8 mouse cellular contexts compared by ENCODE assay signal in the genomic region with DNA sequence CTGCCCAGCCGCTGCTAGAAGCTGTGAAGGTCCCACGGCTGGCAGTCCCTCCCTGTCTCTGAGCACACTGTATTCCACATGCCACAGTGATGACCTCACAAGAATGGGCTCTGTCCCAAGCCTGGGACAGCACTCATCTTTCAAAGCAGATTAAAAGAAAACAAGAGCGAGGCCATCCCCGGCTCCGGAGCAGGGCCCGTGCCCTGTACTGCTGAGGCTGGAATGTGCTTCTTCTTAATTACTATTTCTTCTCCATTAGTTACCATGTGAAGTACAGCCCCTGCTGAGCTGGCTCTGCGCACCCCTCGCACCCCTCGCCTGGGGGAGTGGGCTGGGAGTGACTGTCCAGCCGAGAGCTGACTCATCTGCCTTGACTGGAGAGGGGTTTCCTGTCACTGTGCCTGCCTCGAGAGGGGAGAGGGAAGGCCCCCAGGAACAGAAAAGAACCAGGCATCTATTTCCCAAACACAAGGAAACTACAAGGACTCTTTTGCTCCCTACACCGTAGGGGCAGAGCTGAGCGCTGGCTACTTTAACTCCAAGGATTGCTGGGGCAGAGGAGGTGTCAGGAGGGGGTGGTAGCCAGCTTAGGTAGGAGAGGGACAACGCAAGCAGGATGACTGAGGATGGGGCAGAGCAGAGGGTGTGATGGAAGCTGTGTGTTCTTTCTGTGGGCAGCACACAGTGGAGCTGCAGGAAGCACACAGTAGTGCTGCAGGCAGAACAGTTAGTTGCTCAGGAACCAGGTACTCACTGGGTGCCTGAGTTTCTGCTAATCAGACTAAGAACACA.
DNase-seq lines count a peak whose midpoint lies in the region; TF ChIP-seq lines count a peak whose summit lies in the region.

No protein-coding gene starts in this region.

- H3K27me3 ChIP-seq in C2C12 (ENCODE audit: control insufficient read depth, insufficient read depth, insufficient read length) = no peaks in the 10 kb centered on the region

- H3ac ChIP-seq in C2C12 (ENCODE audit: control insufficient read depth, insufficient read length, low read depth) = peak overlapping the region; percentile 2

- peak; percentile 42 for DNase-seq in brain, adult 2 months (ENCODE audit: low read depth, low spot score)
- DNase-seq in heart, adult 8-10 months (ENCODE audit: low spot score) = peak; percentile 36
- DNase-seq in kidney, adult 18-20 months = peak; percentile 58
- peak; percentile 59 for DNase-seq in lung, postnatal 25 days (ENCODE audit: low spot score)
- DNase-seq in B cell, adult 2 months = no peak
- no peak for DNase-seq in spleen, adult 18-20 months
- no peak for DNase-seq in layer of hippocampus, postnatal 25 days (ENCODE audit: extremely low spot score in 1 of 2, low spot score in 1 of 2)

- no peaks in the 10 kb centered on the region for H3K79me2 ChIP-seq in C2C12 (ENCODE audit: control insufficient read depth, insufficient read depth)

- TF ChIP-seq CTCF in C2C12 (IDR thresholded peaks at IDR 0.05; ENCODE audit: control insufficient read depth, insufficient read depth, insufficient read length) = no peak

- no peaks in the 10 kb centered on the region for H3K79me3 ChIP-seq in C2C12 (ENCODE audit: low read depth)

- no peaks in the 10 kb centered on the region for H3K36me3 ChIP-seq in C2C12 (ENCODE audit: control insufficient read depth, insufficient read depth)

- no peak overlapping the region for H3K4me3 ChIP-seq in C2C12 (ENCODE audit: insufficient read depth, poor library complexity, severe bottlenecking)

TF ChIP-seq in C2C12, 6 proteins besides CTCF, POLR2A, EP300 and RAD21:
- peak; percentile 26 for TF ChIP-seq MAX (IDR thresholded peaks at IDR 0.05)
- no peak for TF ChIP-seq USF1 (IDR thresholded peaks at IDR 0.05; ENCODE audit: low read depth)
TF ChIP-seq in C2C12: peak in this region for 1.

Comparison
In these comparisons a context has a peak if more than half of its experiments do, and no peak if none do; other contexts are left out.
1. DNase-seq: peak in brain, adult 2 months (single experiment), heart, adult 8-10 months (single experiment), kidney, adult 18-20 months (single experiment) and lung, postnatal 25 days (single experiment); none in B cell, adult 2 months (0 of 2), spleen, adult 18-20 months (0 of 2) and layer of hippocampus, postnatal 25 days (0 of 2).